Mouse (Mus musculus): ENCODE data around the gene Ranbp1. TPM values are rescaled to one million over a fixed set of nuclear protein-coding genes. Genes with fewer than 3 reads are reported as not detected.
A peak's percentile ranks its signal among the peaks of the same experiment; 100 is the strongest.

Gene Ranbp1
- polyA plus RNA-seq, 1 experiment from 2014 or later, result 515 TPM

- no peak overlapping the region for H3K27ac ChIP-seq (replicated peaks; ENCODE audit: low read depth, low read length)
Observed at GRCm38 (mm10) chr16:18229622-18230021, 18.9 kb downstream of the Ranbp1 start.

GRCm38 (mm10) chr16:18228856-18229255 is 19.7 kb downstream of the Ranbp1 start:
- H3K36me3 ChIP-seq (ENCODE audit: control insufficient read depth, insufficient read depth, low read length), result peaks cover 46% of the 10 kb centered on the region
- WGBS, result 82% methylated on average over 4 of the region's 4 CpGs

More at GRCm38 (mm10) chr16:18229622-18230021, 18.9 kb downstream of the Ranbp1 start:
- Histone ChIP-seq H3K9me3 (ENCODE audit: control insufficient read depth, low read length) (no peaks in the 10 kb centered on the region), H3K9ac (ENCODE audit: low read depth, low read length) (no peak overlapping the region), H3K27me3 (replicated peaks; ENCODE audit: control insufficient read depth, insufficient read depth, low read length) (no peaks in the 10 kb centered on the region), H3K4me3 (ENCODE audit: low read depth, low read length) (no peak overlapping the region), H3K4me2 (ENCODE audit: low read depth, low read length) (no peak overlapping the region), H3K36me3 (ENCODE audit: control insufficient read depth, insufficient read depth, low read length) (peaks cover 39% of the 10 kb centered on the region), H3K4me1 (ENCODE audit: control insufficient read depth, insufficient read depth, low read length) (peaks cover 15% of the 10 kb centered on the region)
- 57% methylated on average over 11 of the region's 11 CpGs for WGBS
- DNase-seq (ENCODE audit: low spot score) (no peak), ATAC-seq (ENCODE audit: low read depth) (peak; percentile 27; the same call in 1 of the 2 replicates)

GRCm38 (mm10) chr16:18227897-18228422 is 20.6 kb downstream of the Ranbp1 start:
- ATAC-seq (ENCODE audit: low read depth) (no peak), DNase-seq (ENCODE audit: low spot score) (no peak)
- H3K4me3 ChIP-seq (ENCODE audit: low read depth, low read length), result no peak overlapping the region
- no peak overlapping the region for H3K27ac ChIP-seq (replicated peaks; ENCODE audit: low read depth, low read length)
- 96% methylated on average over 19 of the region's 20 CpGs for WGBS
- no peaks in the 10 kb centered on the region for H3K9me3 ChIP-seq (ENCODE audit: control insufficient read depth, low read length)
- H3K27me3 ChIP-seq (replicated peaks; ENCODE audit: control insufficient read depth, insufficient read depth, low read length), result no peaks in the 10 kb centered on the region
- H3K36me3 ChIP-seq (ENCODE audit: control insufficient read depth, insufficient read depth, low read length), result peaks cover 55% of the 10 kb centered on the region
- no peak overlapping the region for H3K4me2 ChIP-seq (ENCODE audit: low read depth, low read length)
- H3K9ac ChIP-seq (ENCODE audit: low read depth, low read length), result no peak overlapping the region
- 0 out of 2 replicates have a peak, but pooled peaks cover 7% of the 10 kb centered on the region for H3K4me1 ChIP-seq (ENCODE audit: control insufficient read depth, insufficient read depth, low read length)

More at GRCm38 (mm10) chr16:18228856-18229255, 19.7 kb downstream of the Ranbp1 start:
- no peak overlapping the region for H3K9ac ChIP-seq (ENCODE audit: low read depth, low read length)
- peaks cover 13% of the 10 kb centered on the region for H3K4me1 ChIP-seq (ENCODE audit: control insufficient read depth, insufficient read depth, low read length)
- no peak for ATAC-seq (ENCODE audit: low read depth)
- H3K4me2 ChIP-seq (ENCODE audit: low read depth, low read length), result no peak overlapping the region
- no peak for DNase-seq (ENCODE audit: low spot score)
- no peaks in the 10 kb centered on the region for H3K9me3 ChIP-seq (ENCODE audit: control insufficient read depth, low read length)
- no peak overlapping the region for H3K27ac ChIP-seq (replicated peaks; ENCODE audit: low read depth, low read length)
- H3K4me3 ChIP-seq (ENCODE audit: low read depth, low read length), result no peak overlapping the region
- H3K27me3 ChIP-seq (replicated peaks; ENCODE audit: control insufficient read depth, insufficient read depth, low read length), result no peaks in the 10 kb centered on the region

- Histone ChIP-seq H3K4me1 (ENCODE audit: control insufficient read depth, insufficient read depth, low read length) (0 out of 2 replicates have a peak, but pooled peaks cover 7% of the 10 kb centered on the region), H3K9ac (ENCODE audit: low read depth, low read length) (no peak overlapping the region), H3K9me3 (ENCODE audit: control insufficient read depth, low read length) (no peaks in the 10 kb centered on the region), H3K4me2 (ENCODE audit: low read depth, low read length) (no peak overlapping the region), H3K4me3 (ENCODE audit: low read depth, low read length) (no peak overlapping the region), H3K27me3 (replicated peaks; ENCODE audit: control insufficient read depth, insufficient read depth, low read length) (no peaks in the 10 kb centered on the region), H3K36me3 (ENCODE audit: control insufficient read depth, insufficient read depth, low read length) (peaks cover 63% of the 10 kb centered on the region), H3K27ac (replicated peaks; ENCODE audit: low read depth, low read length) (no peak overlapping the region)
- 96% methylated on average over 13 of the region's 13 CpGs for WGBS
- no peak for DNase-seq (ENCODE audit: low spot score)
- no peak for ATAC-seq (ENCODE audit: low read depth)
Observed at GRCm38 (mm10) chr16:18227187-18227586, 21.3 kb downstream of the Ranbp1 start.

GRCm38 (mm10) chr16:18222188-18222587 is 26.3 kb downstream of the Ranbp1 start:
- H3K36me3 ChIP-seq (ENCODE audit: control insufficient read depth, insufficient read depth, low read length), result peaks cover 51% of the 10 kb centered on the region
- 83% methylated on average over 10 of the region's 11 CpGs for WGBS
- H3K4me2 ChIP-seq (ENCODE audit: low read depth, low read length), result no peak overlapping the region
- no peak for ATAC-seq (ENCODE audit: low read depth)
- no peak overlapping the region for H3K9ac ChIP-seq (ENCODE audit: low read depth, low read length)
- no peak for DNase-seq (ENCODE audit: low spot score)
- no peak overlapping the region for H3K27ac ChIP-seq (replicated peaks; ENCODE audit: low read depth, low read length)
- no peak overlapping the region for H3K4me3 ChIP-seq (ENCODE audit: low read depth, low read length)
- H3K4me1 ChIP-seq (ENCODE audit: control insufficient read depth, insufficient read depth, low read length), result 0 out of 2 replicates have a peak, but pooled peaks cover 4% of the 10 kb centered on the region
- no peaks in the 10 kb centered on the region for H3K9me3 ChIP-seq (ENCODE audit: control insufficient read depth, low read length)
- H3K27me3 ChIP-seq (replicated peaks; ENCODE audit: control insufficient read depth, insufficient read depth, low read length), result no peaks in the 10 kb centered on the region

GRCm38 (mm10) chr16:18221543-18221898 is 27.0 kb downstream of the Ranbp1 start:
- Histone ChIP-seq H3K9me3 (ENCODE audit: control insufficient read depth, low read length) (no peaks in the 10 kb centered on the region), H3K4me2 (ENCODE audit: low read depth, low read length) (no peak overlapping the region), H3K4me1 (ENCODE audit: control insufficient read depth, insufficient read depth, low read length) (0 out of 2 replicates have a peak, but pooled peaks cover 4% of the 10 kb centered on the region), H3K27me3 (replicated peaks; ENCODE audit: control insufficient read depth, insufficient read depth, low read length) (no peaks in the 10 kb centered on the region), H3K4me3 (ENCODE audit: low read depth, low read length) (no peak overlapping the region), H3K27ac (replicated peaks; ENCODE audit: low read depth, low read length) (no peak overlapping the region), H3K36me3 (ENCODE audit: control insufficient read depth, insufficient read depth, low read length) (peaks cover 44% of the 10 kb centered on the region), H3K9ac (ENCODE audit: low read depth, low read length) (no peak overlapping the region)
- DNase-seq (ENCODE audit: low spot score) (no peak), ATAC-seq (ENCODE audit: low read depth) (no peak)
- 65% methylated on average over 11 of the region's 11 CpGs for WGBS

GRCm38 (mm10) chr16:18220856-18221542 is 27.5 kb downstream of the Ranbp1 start:
- Histone ChIP-seq H3K36me3 (ENCODE audit: control insufficient read depth, insufficient read depth, low read length) (peaks cover 39% of the 10 kb centered on the region), H3K4me2 (ENCODE audit: low read depth, low read length) (no peak overlapping the region)
- DNase-seq (ENCODE audit: low spot score), result no peak

GRCm38 (mm10) chr16:18220001-18220400 is 28.5 kb downstream of the Ranbp1 start:
- DNase-seq (ENCODE audit: low spot score) (peak; percentile 71), ATAC-seq (ENCODE audit: low read depth) (peak; percentile 36; the same call in 1 of the 2 replicates)
- Histone ChIP-seq H3K9me3 (ENCODE audit: control insufficient read depth, low read length) (no peaks in the 10 kb centered on the region), H3K4me1 (ENCODE audit: control insufficient read depth, insufficient read depth, low read length) (0 out of 2 replicates have a peak, but pooled peaks cover 4% of the 10 kb centered on the region), H3K4me2 (ENCODE audit: low read depth, low read length) (no peak overlapping the region), H3K36me3 (ENCODE audit: control insufficient read depth, insufficient read depth, low read length) (peaks cover 29% of the 10 kb centered on the region), H3K4me3 (ENCODE audit: low read depth, low read length) (no peak overlapping the region), H3K27me3 (replicated peaks; ENCODE audit: control insufficient read depth, insufficient read depth, low read length) (no peaks in the 10 kb centered on the region), H3K9ac (ENCODE audit: low read depth, low read length) (no peak overlapping the region), H3K27ac (replicated peaks; ENCODE audit: low read depth, low read length) (no peak overlapping the region)
- whole genome bisulfite sequencing, result 56% methylated on average over 8 of the region's 8 CpGs

More at GRCm38 (mm10) chr16:18220856-18221542, 27.5 kb downstream of the Ranbp1 start:
- no peak for ATAC-seq (ENCODE audit: low read depth)
- Histone ChIP-seq H3K27me3 (replicated peaks; ENCODE audit: control insufficient read depth, insufficient read depth, low read length) (no peaks in the 10 kb centered on the region), H3K9me3 (ENCODE audit: control insufficient read depth, low read length) (no peaks in the 10 kb centered on the region), H3K4me1 (ENCODE audit: control insufficient read depth, insufficient read depth, low read length) (0 out of 2 replicates have a peak, but pooled peaks cover 4% of the 10 kb centered on the region), H3K9ac (ENCODE audit: low read depth, low read length) (no peak overlapping the region), H3K27ac (replicated peaks; ENCODE audit: low read depth, low read length) (no peak overlapping the region), H3K4me3 (ENCODE audit: low read depth, low read length) (no peak overlapping the region)
- WGBS, result 87% methylated on average over 6 of the region's 6 CpGs
